Mouse (Mus musculus) heart, embryonic 15.5 days (tissue): Measurements from ENCODE around the gene Fnbp1l. TPM values are rescaled to one million over a fixed set of nuclear protein-coding genes. Genes with fewer than 3 reads are reported as not detected.

Experiments
- ATAC-seq: fragments of 200-750 bp; cut with Nextera tagmentation; replicated peaks from 2 replicates; pipeline ENCODE4 v1.8.0; 2017; ENCODE audit warnings: low read depth, moderate TSS enrichment; ENCODE audit not compliant: insufficient number of reproducible peaks, insufficient read depth, low FRiP score
- H3K27ac ChIP-seq: fragments of 300-500 bp; sonication (generic); 2 replicates; pipeline ENCODE4 v1.5.1; 2015; ENCODE audit warnings: mild to moderate bottlenecking, inconsistent platforms
- H3K27me3 ChIP-seq: fragments of 300-500 bp; sonication (generic); 2 replicates; pipeline ENCODE4 v1.6.1; 2015; ENCODE audit warnings: inconsistent platforms
- H3K36me3 ChIP-seq: fragments of 300-500 bp; sonication (generic); 2 replicates; pipeline ENCODE4 v1.6.1; 2015; ENCODE audit warnings: mild to moderate bottlenecking, inconsistent platforms
- H3K4me1 ChIP-seq: fragments of 300-500 bp; sonication (generic); replicated peaks from 2 replicates; pipeline ENCODE4 v1.6.1; 2015; ENCODE audit warnings: inconsistent platforms
- H3K4me2 ChIP-seq: fragments of 300-500 bp; sonication (generic); 2 replicates; pipeline ENCODE4 v1.6.1; 2015; ENCODE audit warnings: inconsistent platforms, mild to moderate bottlenecking, moderate library complexity
- H3K4me3 ChIP-seq: fragments of 300-500 bp; sonication (generic); 2 replicates; pipeline ENCODE4 v1.5.1; 2015; ENCODE audit warnings: mild to moderate bottlenecking, inconsistent platforms
- H3K9ac ChIP-seq: fragments of 300-500 bp; sonication (generic); 2 replicates; pipeline ENCODE4 v1.6.1; 2015; ENCODE audit warnings: mild to moderate bottlenecking, inconsistent platforms
- H3K9me3 ChIP-seq: fragments of 300-500 bp; sonication (generic); replicated peaks from 2 replicates; pipeline ENCODE4 v1.6.1; 2016; ENCODE audit warnings: inconsistent platforms
- whole genome bisulfite sequencing: fragments of 180-500 bp; shearing (Covaris S2); methylation state at CpG from one replicate; pipeline ENCODE4 v1.1.7; 2015; ENCODE audit warnings: mixed read lengths; 5-methylcytosine and 5-hydroxymethylcytosine counted together
- polyA plus RNA-seq: library from polyadenylated mRNA; unstranded; fragments of >200 nt; fragmentation: Nextera tagmentation; extraction: Ambion mirVana; gene quantifications from 2 replicates; pipeline ENCODE4 v1.2.1, GENCODE M21; 2015

The Fnbp1l gene
- polyA plus RNA-seq, 1 experiment from 2014 or later, result 24.1 TPM

- Histone ChIP-seq H3K27me3 (no peaks in the 10 kb centered on the region), H3K9ac (no peak overlapping the region), H3K4me3 (no peak overlapping the region), H3K9me3 (no peaks in the 10 kb centered on the region), H3K4me2 (no peak overlapping the region), H3K36me3 (peaks cover 8% of the 10 kb centered on the region), H3K27ac (no peak overlapping the region), H3K4me1 (peaks cover 4% of the 10 kb centered on the region)
- 19% methylated on average over 7 of the region's 7 CpGs for WGBS
- ATAC-seq, result no peak
Observed at GRCm38 (mm10) chr3:122565285-122565684, 54.2 kb downstream of the Fnbp1l start.

GRCm38 (mm10) chr3:122557766-122558165 is 61.7 kb downstream of the Fnbp1l start:
- 66% methylated on average over 2 of the region's 2 CpGs for WGBS
- no peak overlapping the region for H3K4me2 ChIP-seq
- no peaks in the 10 kb centered on the region for H3K9me3 ChIP-seq
- H3K9ac ChIP-seq, result no peak overlapping the region
- no peaks in the 10 kb centered on the region for H3K27me3 ChIP-seq
- no peaks in the 10 kb centered on the region for H3K4me1 ChIP-seq
- no peak overlapping the region for H3K27ac ChIP-seq
- no peaks in the 10 kb centered on the region for H3K36me3 ChIP-seq
- no peak overlapping the region for H3K4me3 ChIP-seq
- ATAC-seq, result no peak

GRCm38 (mm10) chr3:122551174-122551573 is 68.3 kb downstream of the Fnbp1l start:
- Histone ChIP-seq H3K9me3 (no peaks in the 10 kb centered on the region), H3K27me3 (no peaks in the 10 kb centered on the region), H3K9ac (no peak overlapping the region), H3K4me1 (no peaks in the 10 kb centered on the region), H3K27ac (no peak overlapping the region), H3K4me3 (no peak overlapping the region), H3K4me2 (no peak overlapping the region), H3K36me3 (peaks cover 8% of the 10 kb centered on the region; the same call in 1 of the 2 replicates)
- ATAC-seq, result no peak
- WGBS, result 91% methylated on average over 3 of the region's 3 CpGs

- WGBS, result 66% methylated on average over 4 of the region's 4 CpGs
- H3K27me3 ChIP-seq, result no peaks in the 10 kb centered on the region
- no peaks in the 10 kb centered on the region for H3K9me3 ChIP-seq
- H3K4me2 ChIP-seq, result no peak overlapping the region
- H3K4me3 ChIP-seq, result no peak overlapping the region
- no peak overlapping the region for H3K9ac ChIP-seq
- H3K4me1 ChIP-seq, result no peaks in the 10 kb centered on the region
- no peak overlapping the region for H3K27ac ChIP-seq
- H3K36me3 ChIP-seq, result peaks cover 18% of the 10 kb centered on the region; the same call in 1 of the 2 replicates
- ATAC-seq, result no peak
Observed at GRCm38 (mm10) chr3:122547469-122547868, 72.0 kb downstream of the Fnbp1l start.

DNA sequence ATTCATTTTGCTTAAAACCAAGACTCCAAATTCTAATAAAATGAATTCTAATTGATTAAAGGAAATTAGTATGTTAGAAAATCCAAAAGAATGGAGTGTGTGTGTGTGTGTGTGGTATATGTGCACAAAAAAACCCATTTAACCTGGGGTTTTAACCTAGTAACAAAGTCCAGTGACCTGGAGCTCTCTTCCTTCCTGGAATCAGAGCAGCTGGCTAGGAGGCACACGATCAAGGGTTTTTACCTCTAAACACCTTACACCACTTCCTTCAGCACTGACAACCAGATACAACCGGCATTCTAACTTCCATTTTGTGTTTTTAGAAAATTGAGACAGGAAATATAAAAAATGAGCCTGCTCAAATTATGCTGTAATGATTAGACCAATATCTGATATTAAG is 74.2 kb downstream of the Fnbp1l start:
- 81% methylated on average over 2 of the region's 2 CpGs for WGBS
- Histone ChIP-seq H3K9me3 (no peaks in the 10 kb centered on the region), H3K9ac (no peak overlapping the region), H3K36me3 (peaks cover 26% of the 10 kb centered on the region; the same call in 1 of the 2 replicates), H3K4me1 (no peaks in the 10 kb centered on the region), H3K4me3 (no peak overlapping the region), H3K4me2 (no peak overlapping the region), H3K27ac (no peak overlapping the region), H3K27me3 (no peaks in the 10 kb centered on the region)
- no peak for ATAC-seq

- no peaks in the 10 kb centered on the region for H3K4me1 ChIP-seq
- H3K4me2 ChIP-seq, result no peak overlapping the region
- no peak overlapping the region for H3K9ac ChIP-seq
- H3K36me3 ChIP-seq, result peaks cover 38% of the 10 kb centered on the region
- no peak for ATAC-seq
- no peak overlapping the region for H3K27ac ChIP-seq
- no peaks in the 10 kb centered on the region for H3K27me3 ChIP-seq
- H3K9me3 ChIP-seq, result no peaks in the 10 kb centered on the region
- no peak overlapping the region for H3K4me3 ChIP-seq
- WGBS, result 46% methylated on average over 4 of the region's 4 CpGs
Observed at GRCm38 (mm10) chr3:122540918-122541317, 78.6 kb downstream of the Fnbp1l start.

DNA sequence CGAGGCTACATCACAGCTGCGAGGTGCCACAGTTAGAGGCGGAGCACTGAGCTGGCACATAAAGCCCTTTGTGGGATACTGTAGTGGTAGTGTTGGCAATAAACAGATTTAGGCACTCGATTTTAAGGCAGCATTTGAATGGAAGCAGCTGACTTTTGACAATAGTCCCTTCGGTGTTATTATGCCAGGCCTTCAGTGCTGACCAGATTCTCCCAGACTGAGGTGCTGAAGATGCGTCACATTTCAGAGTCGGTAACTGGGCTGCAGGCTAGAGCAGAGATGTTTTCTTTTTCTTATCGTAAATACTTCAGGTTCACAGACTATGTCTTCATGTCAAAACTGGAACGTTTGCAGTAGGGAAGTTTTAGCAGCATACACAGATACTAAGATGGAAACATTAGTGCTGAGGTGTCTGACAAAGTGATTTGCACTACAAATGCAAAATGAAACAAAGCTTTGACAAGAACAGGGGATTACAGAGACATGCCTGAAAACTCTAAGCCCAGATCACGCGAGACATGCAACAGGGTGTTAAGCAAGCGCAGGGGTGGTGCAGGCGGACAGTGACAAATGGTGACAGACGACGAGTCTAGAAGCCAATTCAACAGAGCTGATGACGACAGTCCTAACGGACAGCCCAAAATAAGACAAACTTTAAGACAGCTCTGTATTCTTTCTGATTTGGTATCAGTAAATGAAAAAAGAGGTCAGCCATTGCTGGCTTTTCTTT is 79.4 kb downstream of the Fnbp1l start:
- Histone ChIP-seq H3K27ac (no peak overlapping the region), H3K9me3 (no peaks in the 10 kb centered on the region), H3K4me2 (no peak overlapping the region), H3K9ac (no peak overlapping the region), H3K4me1 (no peaks in the 10 kb centered on the region), H3K27me3 (no peaks in the 10 kb centered on the region), H3K36me3 (peaks cover 33% of the 10 kb centered on the region), H3K4me3 (no peak overlapping the region)
- ATAC-seq, result no peak
- 75% methylated on average over 17 of the region's 17 CpGs for WGBS

GRCm38 (mm10) chr3:122538851-122539250 is 80.7 kb downstream of the Fnbp1l start:
- no peak for ATAC-seq
- H3K4me1 ChIP-seq, result no peaks in the 10 kb centered on the region
- no peak overlapping the region for H3K27ac ChIP-seq
- no peaks in the 10 kb centered on the region for H3K27me3 ChIP-seq
- H3K9me3 ChIP-seq, result no peaks in the 10 kb centered on the region
- WGBS, result 74% methylated on average over 2 of the region's 2 CpGs
- no peak overlapping the region for H3K4me2 ChIP-seq
- peaks cover 29% of the 10 kb centered on the region for H3K36me3 ChIP-seq
- H3K9ac ChIP-seq, result no peak overlapping the region
- H3K4me3 ChIP-seq, result no peak overlapping the region

- H3K4me3 ChIP-seq, result no peak overlapping the region
- no peaks in the 10 kb centered on the region for H3K27me3 ChIP-seq
- H3K27ac ChIP-seq, result no peak overlapping the region
- no peak overlapping the region for H3K4me2 ChIP-seq
- WGBS, result 70% methylated on average over 8 of the region's 8 CpGs
- H3K4me1 ChIP-seq, result no peaks in the 10 kb centered on the region
- peaks cover 21% of the 10 kb centered on the region for H3K36me3 ChIP-seq
- no peak overlapping the region for H3K9ac ChIP-seq
- no peak for ATAC-seq
- H3K9me3 ChIP-seq, result no peaks in the 10 kb centered on the region
Observed at GRCm38 (mm10) chr3:122535938-122536703, 83.4 kb downstream of the Fnbp1l start.

- Histone ChIP-seq H3K36me3 (no peaks in the 10 kb centered on the region), H3K9me3 (no peaks in the 10 kb centered on the region), H3K27ac (no peak overlapping the region), H3K4me1 (no peaks in the 10 kb centered on the region), H3K4me3 (no peak overlapping the region), H3K27me3 (no peaks in the 10 kb centered on the region), H3K4me2 (no peak overlapping the region), H3K9ac (no peak overlapping the region)
- no peak for ATAC-seq
- 76% methylated on average over 3 of the region's 3 CpGs for WGBS
Observed at GRCm38 (mm10) chr3:122528477-122528876, 91.0 kb downstream of the Fnbp1l start.

GRCm38 (mm10) chr3:122521294-122521693 is 98.2 kb downstream of the Fnbp1l start:
- ATAC-seq, result no peak
- no peak overlapping the region for H3K27ac ChIP-seq

More at GRCm38 (mm10) chr3:122521294-122521693, 98.2 kb downstream of the Fnbp1l start:
- H3K4me2 ChIP-seq, result no peak overlapping the region
- H3K4me1 ChIP-seq, result peaks cover 24% of the 10 kb centered on the region
- no peaks in the 10 kb centered on the region for H3K27me3 ChIP-seq
- no peak overlapping the region for H3K4me3 ChIP-seq
- no peak overlapping the region for H3K9ac ChIP-seq
- H3K9me3 ChIP-seq, result no peaks in the 10 kb centered on the region
- 45% methylated on average over 1 of the region's 1 CpGs for WGBS
- H3K36me3 ChIP-seq, result no peaks in the 10 kb centered on the region
